Mouse (Mus musculus): ENCODE data around the gene Calr3. TPM values are rescaled to one million over a fixed set of nuclear protein-coding genes. Genes with fewer than 3 reads are reported as not detected.

Gene Calr3
- total RNA-seq, 2 experiments from 2014 or later: 0.84 to 1.5 TPM

DNA sequence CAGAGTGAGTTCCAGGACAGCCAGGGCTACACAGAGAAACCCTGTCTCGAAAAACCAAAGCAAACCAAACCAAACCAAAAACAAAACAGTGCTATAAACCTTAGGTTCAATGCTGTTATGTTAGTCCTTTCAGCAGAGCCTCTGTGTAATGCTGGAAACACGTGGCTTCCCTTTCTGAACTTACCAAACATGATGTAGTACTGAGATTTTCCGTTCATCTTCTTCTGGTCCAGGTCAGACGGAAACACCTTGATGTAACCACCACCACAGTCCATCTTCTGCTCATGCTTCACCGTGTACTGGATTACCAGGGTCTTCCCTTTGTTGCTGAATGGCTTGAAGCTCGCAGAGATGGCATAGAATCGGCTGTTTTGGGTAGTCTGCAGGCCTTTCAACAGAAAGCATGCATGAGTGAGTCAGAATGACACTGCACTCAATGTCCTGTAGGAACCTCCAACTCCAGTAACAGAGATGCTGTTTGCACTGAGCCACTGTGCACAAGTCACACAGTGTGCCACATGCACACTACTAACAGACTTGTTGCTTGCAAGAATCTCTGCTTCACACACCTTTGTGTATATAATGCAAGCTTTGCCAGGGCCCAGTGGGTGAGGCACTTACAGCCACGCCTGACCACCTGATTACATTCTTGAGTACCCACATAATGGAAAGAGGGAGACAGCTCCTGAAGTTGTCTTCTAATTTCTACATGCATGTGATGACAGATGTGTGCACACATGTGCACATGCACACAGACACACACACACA is 5.2 kb downstream of the Calr3 start:
- no peak for DNase-seq (ENCODE audit: low spot score in 2 of 2)

DNA sequence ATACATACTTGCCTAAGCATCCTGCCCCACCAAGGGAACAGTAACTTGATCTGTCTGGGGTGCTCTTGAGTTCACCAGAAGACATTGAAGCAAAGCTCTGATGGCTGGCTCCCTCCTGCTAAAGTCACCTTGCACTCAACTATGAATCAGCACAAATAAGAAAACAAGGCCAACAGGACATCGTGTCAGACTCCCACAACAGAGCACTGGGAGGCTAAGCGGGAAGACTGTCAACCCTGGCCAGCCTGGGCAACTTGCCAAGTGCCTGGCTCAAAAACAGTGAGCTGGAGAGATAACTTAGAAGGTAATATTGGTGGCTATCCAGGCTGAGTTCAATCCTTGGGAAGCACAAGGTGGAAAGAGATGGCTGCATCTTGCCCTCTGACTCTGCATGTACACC is 8.7 kb downstream of the Calr3 start:
- no peak for DNase-seq (ENCODE audit: low spot score in 2 of 2)

DNA sequence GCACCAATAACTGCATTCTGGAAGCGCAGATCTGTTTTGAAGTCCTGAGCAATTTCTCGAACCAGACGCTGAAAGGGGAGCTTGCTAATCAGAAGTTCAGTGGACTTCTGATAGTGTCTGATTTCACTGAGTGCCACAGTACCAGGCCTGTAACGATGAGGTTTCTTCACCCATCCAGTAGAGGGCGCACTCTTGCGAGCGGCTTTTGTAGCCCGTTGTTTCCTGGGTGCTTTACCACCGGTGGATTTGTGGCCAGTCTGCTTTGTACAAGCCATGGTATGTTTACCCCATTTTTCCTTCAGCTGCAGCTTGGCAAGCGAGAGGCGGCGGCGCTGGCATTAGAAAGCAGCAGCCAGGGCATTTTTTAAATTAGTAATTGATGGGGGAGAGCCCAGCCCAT is 14.0 kb downstream of the Calr3 start:
- no peak for DNase-seq (ENCODE audit: low spot score in 2 of 2)

DNA sequence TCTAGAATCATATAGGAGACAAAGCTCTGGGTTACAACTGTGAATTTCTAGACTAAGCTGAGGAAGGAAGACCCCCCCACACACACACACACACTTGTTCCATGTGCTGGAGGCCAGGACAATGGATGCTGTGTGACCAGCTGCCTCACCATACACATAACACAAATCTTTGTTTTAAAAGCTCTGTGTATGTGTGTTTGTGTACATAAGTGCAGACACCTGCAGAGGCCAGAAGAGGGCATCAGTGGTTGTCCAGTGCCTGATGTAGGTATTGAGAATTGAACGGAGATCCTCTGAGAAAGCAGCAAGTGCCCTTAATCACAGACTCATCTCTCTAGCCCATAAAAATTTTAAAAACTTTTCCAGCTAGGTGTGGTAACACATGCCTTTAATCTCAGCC is 20.7 kb downstream of the Calr3 start:
- DNase-seq (ENCODE audit: low spot score in 2 of 2): no peak

DNA sequence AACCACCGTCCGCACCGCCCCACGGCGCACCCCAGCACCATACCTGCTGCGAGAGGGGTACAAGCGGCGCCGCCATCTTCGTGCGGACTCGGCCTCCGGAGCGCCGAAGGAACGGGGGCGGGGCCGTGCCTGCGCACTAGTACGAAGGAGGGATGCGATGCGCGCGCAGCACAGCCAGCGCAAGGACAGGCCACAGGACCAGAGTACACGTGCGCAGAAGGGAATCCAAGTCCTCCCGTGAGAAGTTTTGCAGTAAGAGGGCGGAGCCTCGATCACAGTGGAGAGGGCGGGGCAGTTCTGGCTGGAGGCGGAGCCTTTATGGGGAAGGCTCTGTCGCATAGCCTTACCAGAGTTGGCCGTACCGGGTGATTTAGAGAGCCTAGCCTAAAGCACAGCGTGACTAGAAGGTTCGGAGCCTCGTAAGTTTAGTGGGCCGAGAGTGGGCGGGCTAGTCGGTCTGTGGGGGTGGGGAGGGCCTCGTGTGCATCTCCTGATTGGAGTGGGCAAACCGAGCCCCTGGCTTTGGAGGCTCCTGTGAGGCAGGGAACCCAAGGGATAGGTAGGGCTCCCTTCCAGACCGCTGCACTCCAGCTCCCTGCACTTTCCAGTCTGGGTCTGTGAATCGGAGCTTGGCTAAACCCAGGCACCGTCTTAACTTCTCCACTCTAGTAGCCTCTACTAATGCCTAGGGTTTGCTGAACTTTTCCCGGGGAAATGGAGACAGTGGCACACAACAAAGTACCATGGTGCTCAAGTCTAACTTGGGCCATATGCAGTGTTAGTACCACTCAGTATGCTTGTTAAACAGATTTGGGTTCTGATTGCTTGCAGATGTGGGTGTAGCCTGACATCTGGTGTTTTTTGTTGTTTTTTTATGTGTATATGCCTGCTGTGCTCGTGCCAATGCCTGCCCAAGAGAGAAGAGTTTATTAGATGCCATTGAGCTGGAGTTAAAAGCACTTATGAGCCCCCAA is 22.0 kb downstream of the Calr3 start, which contains the start of gene Eps15l1:
TSS of gene Eps15l1 (minus strand) at position 99 of the 974 bp plus-strand sequence.
- DNase-seq (ENCODE audit: low spot score in 2 of 2): peak; percentile 97 to 99

DNA sequence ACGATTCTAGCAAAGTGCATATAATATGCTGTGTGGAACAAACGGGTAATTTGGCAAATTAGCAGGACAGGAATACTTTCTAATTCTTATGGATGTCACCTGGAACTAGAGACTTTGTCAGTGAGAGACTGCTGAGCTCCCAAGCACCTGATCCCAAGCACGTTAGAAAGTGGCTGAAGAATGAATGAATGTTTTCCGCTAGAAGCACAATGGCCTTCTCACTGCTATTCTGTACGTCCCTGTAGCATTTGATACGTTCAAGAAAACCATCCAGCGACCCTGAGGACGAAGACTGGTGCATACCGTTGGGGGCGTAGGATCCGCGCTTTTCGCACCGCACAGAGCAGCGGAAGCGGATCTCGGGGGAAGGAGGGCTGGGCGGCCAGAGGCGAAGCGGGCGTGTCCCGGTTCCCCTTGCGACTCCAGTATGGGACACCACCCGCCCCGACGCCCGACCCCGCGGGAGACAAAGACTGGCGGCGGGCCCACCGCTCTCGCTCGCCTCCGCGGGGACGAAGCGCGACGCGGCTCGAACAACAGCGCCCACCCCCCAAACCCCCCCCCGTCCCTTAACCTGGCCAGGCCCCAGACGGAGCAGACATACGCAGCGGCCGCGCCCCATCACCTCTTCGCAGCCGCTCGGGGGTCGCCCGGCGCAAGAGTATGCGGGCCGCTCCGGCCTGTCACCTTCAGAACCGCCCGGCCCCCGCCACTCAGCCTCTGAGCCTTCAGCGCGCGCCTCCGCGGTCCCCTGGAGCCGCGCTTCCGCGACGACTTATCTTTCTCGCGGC is 22.9 kb downstream of the Calr3 start:
- peak in 1 of 2 experiments; percentile 26 for DNase-seq (ENCODE audit: low spot score in 2 of 2)

DNA sequence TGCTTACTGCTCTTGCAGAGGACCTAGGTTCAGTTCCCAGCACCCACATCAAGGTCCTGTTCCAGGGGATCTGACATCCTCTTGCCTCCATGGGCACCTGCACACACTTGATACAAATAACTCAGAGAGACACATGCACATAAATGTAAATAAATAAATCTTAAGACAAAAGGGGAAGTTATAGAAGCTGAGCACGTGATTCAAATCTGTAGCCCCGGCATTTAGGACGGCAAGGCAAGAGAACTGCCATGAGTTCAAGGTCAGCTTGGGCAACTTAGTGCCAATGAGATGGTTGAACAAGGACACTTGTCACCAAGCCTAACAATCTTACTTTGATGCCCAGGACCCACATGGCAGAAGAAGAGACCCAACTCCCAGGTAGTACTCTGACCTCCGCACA is 25.6 kb downstream of the Calr3 start:
- DNase-seq (ENCODE audit: low spot score in 2 of 2): no peak

DNA sequence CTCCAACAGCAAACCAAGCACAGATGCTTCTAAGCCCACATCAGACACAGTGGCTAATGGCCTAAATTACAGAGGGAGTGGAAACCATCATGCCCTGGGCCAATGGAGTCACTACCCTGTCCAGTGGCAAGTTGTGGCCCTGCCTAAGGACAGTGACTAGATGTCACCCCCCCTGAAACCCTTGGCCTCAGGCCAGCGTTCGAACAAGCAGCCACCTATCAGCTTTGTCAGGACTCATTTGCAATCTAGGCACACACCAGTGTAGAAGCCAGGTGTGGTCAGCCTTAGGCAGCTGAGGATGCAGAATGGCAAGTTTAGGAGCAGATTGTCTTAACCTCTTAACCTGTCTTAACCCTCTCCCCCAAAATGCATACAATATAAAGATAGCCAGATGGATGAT is 28.4 kb downstream of the Calr3 start:
- no peak for DNase-seq (ENCODE audit: low spot score in 2 of 2)

DNA sequence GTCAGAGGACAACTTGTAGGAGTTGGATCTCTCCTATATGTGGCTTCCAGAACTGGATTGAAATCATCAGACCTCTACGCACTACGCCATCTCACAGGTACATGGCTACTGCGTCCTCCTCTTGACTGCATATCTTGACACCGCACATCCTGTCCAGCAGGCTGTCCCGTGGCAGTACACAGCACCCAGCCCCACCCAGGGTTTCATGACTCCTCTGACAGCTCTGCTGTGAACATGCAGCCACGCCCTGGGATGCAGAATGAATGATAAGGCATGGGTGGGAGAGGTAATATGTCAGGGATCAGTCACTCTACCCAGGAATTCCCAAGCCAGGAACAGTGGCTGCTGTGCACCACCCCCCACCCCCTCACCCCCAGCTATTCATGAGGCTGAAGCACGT is 29.8 kb downstream of the Calr3 start:
- no peak for DNase-seq (ENCODE audit: low spot score in 2 of 2)

DNA sequence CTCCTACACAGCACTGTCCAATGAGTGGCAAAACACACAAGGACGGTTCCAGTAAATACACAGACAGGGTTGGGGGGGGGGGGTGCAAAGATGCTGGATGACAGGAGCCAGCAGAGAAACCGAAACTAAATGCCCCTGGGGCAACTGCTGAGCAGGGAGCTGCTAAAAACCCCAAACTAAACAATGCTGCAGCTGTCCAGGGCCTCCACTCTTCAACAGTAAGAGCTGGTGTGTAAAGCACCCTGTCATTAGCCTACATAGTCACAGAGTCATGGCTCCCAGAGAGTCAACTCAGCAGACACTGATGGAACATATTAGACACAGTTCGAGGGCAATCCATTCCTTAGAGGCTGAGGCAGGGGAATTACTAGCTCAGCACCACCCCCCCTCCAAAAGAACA is 34.2 kb downstream of the Calr3 start:
- no peak for DNase-seq (ENCODE audit: low spot score in 2 of 2)

DNA sequence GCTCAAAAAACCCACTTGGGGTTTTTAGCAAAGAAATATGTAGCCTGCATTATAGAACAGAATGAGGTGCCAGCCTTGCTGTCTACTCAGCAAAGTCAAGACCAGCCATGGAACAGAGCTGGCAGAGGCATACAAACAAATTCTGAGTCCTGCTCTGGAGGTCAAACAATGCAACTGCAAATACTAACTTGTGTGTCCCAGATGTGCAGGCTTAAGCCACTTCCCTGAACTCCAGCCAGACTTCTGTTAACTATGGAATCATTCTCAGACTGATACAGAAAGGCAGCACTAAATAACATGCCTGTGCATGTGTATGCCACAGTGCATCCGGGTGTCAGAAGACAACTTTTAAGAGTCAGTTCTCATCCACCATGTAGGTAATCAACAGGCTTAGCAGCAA is 35.8 kb downstream of the Calr3 start:
- no peak for DNase-seq (ENCODE audit: low spot score in 2 of 2)

DNA sequence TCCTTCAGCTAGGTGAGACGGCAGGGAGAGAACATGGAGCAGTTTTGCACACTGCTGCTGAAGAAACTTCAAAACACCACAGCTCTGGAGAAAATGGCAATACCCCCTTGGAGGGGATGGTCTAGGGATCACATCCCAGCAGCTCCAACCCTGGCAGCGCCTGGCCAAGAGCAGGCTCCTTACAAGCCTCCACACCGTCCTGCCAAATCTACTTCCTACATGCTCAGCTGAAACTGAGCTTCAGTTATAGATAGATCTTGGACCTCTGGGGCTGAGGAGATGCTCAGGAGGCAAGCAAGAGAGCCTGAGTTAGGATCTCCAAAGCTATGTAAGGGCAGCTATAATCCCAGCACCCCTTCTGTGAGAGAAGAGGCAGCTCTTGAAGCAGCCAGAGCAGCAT is 40.7 kb downstream of the Calr3 start:
- DNase-seq (ENCODE audit: low spot score in 2 of 2): no peak

DNA sequence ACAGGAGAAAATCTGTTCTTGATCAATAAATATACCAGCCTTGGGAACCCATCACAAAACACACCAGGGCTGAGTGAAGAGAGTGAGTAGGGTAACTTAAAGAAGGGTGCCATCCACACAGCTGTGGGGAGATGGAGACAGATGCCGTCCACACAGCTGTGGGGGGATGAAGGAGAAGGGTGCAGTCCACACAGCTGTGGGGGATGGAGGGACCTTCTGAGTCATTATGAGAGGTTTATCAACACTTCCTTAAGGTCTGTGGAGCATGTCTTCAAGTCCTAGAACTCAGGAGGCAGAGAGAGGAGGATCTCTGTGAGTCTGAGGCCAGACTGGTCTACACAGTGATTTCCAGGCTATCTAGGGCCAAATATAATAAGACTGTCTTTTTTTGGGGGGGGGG is 42.3 kb downstream of the Calr3 start:
- DNase-seq (ENCODE audit: low spot score in 2 of 2): no peak

DNA sequence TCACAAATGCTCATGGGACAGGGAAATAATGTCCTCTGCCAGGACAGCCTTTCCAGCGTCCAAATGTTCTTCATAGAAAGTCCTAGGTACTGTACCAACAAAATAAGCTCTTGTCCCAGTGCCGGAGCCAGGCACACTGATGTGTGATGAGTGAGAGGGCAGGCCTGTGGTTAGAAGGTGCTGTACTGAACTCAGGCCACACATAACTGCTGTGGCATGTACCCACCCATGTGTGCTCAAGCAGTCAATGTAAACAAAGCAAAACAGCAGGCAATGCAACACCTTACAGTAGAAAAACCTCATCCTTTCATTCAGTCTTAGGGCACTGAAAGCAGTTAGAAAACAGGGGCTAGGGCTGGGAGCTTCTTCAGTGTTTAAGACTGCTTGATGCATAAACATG is 57.9 kb downstream of the Calr3 start:
- DNase-seq (ENCODE audit: low spot score in 2 of 2): no peak

DNA sequence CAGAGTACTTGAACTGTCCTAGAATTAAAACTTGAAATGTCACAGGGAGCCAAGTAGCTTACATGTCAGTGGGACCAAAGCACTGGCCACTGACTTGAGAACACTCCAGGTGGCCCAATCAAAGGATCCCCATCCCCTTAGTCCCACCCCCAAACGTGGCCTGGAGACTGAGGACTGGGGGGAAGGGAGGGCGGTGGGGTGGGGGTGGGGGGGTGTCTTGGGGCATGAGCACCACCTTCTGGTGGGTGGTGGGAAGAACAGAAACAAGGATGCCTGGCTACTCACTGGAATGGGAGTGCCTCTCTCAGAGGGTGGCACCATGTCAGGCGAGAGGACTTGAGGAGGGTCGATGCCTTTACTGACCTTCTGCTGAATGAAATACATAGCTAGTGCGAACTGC is 61.3 kb downstream of the Calr3 start:
- DNase-seq (ENCODE audit: low spot score in 2 of 2): no peak

DNA sequence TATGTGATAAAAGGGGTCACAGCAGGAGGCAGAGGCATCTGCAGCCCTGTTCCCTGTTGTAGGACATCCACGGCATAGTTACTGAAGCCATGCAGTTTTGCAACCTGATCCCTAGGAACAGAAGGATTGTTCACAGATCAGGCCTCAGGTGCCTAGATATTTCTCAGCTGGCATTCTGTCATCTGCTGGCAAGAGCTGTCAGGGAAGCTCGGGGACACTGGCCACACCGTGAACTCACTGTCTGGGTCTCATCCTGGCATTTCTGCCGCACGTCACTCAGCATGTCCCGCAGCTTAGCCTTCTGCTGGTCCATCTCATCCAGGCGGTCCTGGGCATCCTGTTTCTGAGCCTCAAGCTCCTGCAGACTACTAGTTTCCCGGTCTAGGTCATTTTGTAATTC is 63.0 kb downstream of the Calr3 start:
- no peak for DNase-seq (ENCODE audit: low spot score in 2 of 2)

DNA sequence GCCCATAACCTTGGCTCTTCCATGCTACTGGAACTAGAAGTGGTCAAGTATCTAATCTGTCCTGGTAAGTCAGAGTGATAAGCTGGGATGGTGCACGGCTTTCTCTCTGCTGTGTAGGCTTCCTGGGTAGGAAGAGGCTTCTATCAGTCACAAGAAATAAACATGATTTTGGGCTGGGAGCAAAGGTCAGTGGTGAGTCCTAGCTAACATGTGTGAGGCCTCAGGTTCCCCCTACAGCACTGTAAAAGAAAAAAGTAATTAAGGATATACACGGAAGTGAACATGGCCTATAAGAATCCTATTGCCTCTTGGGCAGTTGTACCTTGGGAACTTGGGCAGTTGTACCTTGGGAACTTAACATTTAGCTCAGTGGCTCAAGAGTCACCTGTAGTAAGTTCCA is 66.8 kb downstream of the Calr3 start:
- no peak for DNase-seq (ENCODE audit: low spot score in 2 of 2)

DNA sequence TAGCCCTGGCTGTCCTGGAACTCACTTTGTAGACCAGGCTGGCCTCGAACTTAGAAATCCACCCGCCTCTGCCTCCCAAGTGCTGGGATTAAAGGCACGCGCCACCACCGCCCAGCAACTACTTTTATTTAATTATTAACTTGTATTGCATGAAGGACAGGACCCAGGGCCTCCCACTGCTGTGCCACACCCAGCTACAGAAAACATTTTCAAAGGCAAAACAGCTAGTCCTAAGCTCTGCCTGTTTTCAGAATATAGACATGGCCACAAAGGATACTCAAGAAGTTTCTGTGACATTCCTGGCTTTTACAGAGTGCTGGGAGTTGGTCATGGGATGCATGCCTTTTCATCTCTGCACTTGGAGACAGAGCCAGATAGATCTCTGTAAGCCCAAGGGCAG is 67.4 kb downstream of the Calr3 start:
- no peak for DNase-seq (ENCODE audit: low spot score in 2 of 2)

DNA sequence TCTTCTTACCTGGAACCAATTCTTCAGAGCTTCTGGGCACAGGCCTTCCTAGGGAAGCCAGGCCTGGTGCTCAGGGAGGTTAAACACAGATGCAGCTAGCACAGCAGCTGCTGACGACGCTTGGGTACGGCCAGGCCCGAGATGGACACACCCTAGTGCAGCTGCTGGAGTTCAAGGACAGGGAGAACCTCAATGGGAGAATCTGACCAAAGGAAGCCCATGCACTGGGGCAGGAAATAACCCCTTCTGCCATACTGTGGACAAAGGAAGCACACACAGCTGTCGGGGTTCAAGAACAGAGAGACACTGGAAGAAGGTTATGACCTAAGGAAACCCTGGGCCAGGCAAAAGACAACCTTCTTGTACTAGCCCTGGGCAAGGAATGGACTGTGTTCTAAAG is 68.5 kb downstream of the Calr3 start:
- DNase-seq (ENCODE audit: low spot score in 2 of 2): no peak

Measured in layer of hippocampus, adult 18-20 months (tissue).